Mouse (Mus musculus): ENCODE results near the gene Nr1d1. TPM values are rescaled to one million over a fixed set of nuclear protein-coding genes. Genes with fewer than 3 reads are reported as not detected.

The Nr1d1 gene
- polyA plus RNA-seq (2012; rRNA removed) = 87.5 and 140 TPM in 2 replicates

GRCm38 (mm10) chr11:98774582-98775347 is at the start of gene Nr1d1:
Nr1d1 (minus strand) TSS chr11:98775333.

GRCm38 (mm10) chr11:98804605-98805004 is 29.5 kb upstream of the Nr1d1 start, which contains the start of gene Casc3:
Casc3 (plus strand) TSS chr11:98804905.

GRCm38 (mm10) chr11:98795015-98795713 is 20.0 kb upstream of the Nr1d1 start, which contains the start of gene Msl1:
Msl1 (plus strand) TSS chr11:98795516.

GRCm38 (mm10) chr11:98740393-98741050 is 34.6 kb downstream of the Nr1d1 start, which contains the start of gene Thra:
Thra (plus strand) TSS chr11:98740638.

GRCm38 (mm10) chr11:98729119-98729588 is 46.0 kb downstream of the Nr1d1 start, which contains the start of gene Med24:
Med24 (minus strand) TSS chr11:98729435.

Other genes with a start within 250 kb of the Nr1d1 start
- 1.5 TPM in 2 replicates for gene Ikzf3, start 229.3 kb downstream of the Nr1d1 start, polyA plus RNA-seq (2012; rRNA removed)
- gene Zpbp2, start 224.2 kb downstream of the Nr1d1 start, polyA plus RNA-seq (2012; rRNA removed) = 0.14 TPM in 1 of 2 replicates, not detected in the other
- gene Ormdl3, start 188.0 kb downstream of the Nr1d1 start, polyA plus RNA-seq (2012; rRNA removed) = 116 and 131 TPM in 2 replicates
- gene Lrrc3c, start 177.0 kb downstream of the Nr1d1 start, polyA plus RNA-seq (2012; rRNA removed) = not detected in 2 replicates
- not detected in 2 replicates for gene Gm12355, start 149.7 kb downstream of the Nr1d1 start, polyA plus RNA-seq (2012; rRNA removed)
- gene Gsdma3, start 149.0 kb downstream of the Nr1d1 start, polyA plus RNA-seq (2012; rRNA removed) = not detected in 2 replicates
- not detected in 2 replicates for gene Gsdma2, start 128.6 kb downstream of the Nr1d1 start, polyA plus RNA-seq (2012; rRNA removed)
- gene Gsdma, start 111.0 kb downstream of the Nr1d1 start, polyA plus RNA-seq (2012; rRNA removed) = not detected in 2 replicates
- gene Psmd3, start 92.8 kb downstream of the Nr1d1 start, polyA plus RNA-seq (2012; rRNA removed) = 256 and 270 TPM in 2 replicates
- gene Csf3, start 74.1 kb downstream of the Nr1d1 start, polyA plus RNA-seq (2012; rRNA removed) = 10.2 and 10.8 TPM in 2 replicates
- 129 TPM in 2 replicates for gene Med24, start 45.9 kb downstream of the Nr1d1 start, polyA plus RNA-seq (2012; rRNA removed)
- gene Thra, start 34.7 kb downstream of the Nr1d1 start, polyA plus RNA-seq (2012; rRNA removed) = 163 and 173 TPM in 2 replicates
- gene Msl1, start 20.2 kb upstream of the Nr1d1 start, polyA plus RNA-seq (2012; rRNA removed) = 49.3 and 78.6 TPM in 2 replicates
- gene Casc3, start 29.6 kb upstream of the Nr1d1 start, polyA plus RNA-seq (2012; rRNA removed) = 31.6 and 37.1 TPM in 2 replicates
- gene Rapgefl1, start 61.5 kb upstream of the Nr1d1 start, polyA plus RNA-seq (2012; rRNA removed) = 11.5 and 11.6 TPM in 2 replicates
- 6.4 and 11.7 TPM in 2 replicates for gene Wipf2, start 88.3 kb upstream of the Nr1d1 start, polyA plus RNA-seq (2012; rRNA removed)
- 0.87 and 1.4 TPM in 2 replicates for gene Cdc6, start 132.5 kb upstream of the Nr1d1 start, polyA plus RNA-seq (2012; rRNA removed)
- 51.4 and 54.5 TPM in 2 replicates for gene Rara, start 152.5 kb upstream of the Nr1d1 start, polyA plus RNA-seq (2012; rRNA removed)
- 8.9 and 10.3 TPM in 2 replicates for gene Gjd3, start 207.7 kb upstream of the Nr1d1 start, polyA plus RNA-seq (2012; rRNA removed)
- gene Top2a, start 248.9 kb upstream of the Nr1d1 start, polyA plus RNA-seq (2012; rRNA removed) = 4.4 and 5.2 TPM in 2 replicates

Data from ovary, adult 2 months (tissue).